27 mouse cellular contexts compared by ENCODE assay signal in the genomic region with DNA sequence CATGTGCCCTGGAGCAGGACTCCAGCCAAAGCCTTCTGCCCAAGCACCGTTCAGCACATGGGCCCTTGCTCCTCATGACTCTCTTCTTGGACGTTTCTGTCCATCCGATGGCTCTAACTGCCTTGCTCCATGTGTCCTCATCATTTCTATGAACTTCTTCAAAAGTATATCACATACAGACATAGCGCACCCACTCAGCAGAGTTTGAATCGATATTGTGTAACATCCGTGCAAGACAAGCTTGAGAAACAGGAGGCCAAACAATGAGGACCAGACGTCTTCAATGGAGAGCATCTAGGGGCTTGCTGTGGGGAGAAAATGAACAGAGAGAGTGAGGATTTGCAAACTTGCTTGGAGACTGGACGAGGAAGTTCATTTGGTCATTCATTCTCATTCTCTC.
DNase-seq lines count a peak whose midpoint lies in the region; ATAC-seq and TF ChIP-seq lines count a peak whose summit lies in the region.
"Had no signal": no experiment of that assay in that cellular context is flagged by ENCODE, and none has a peak within 500 bp of the region (broad histone marks: within the 10 kb centered on the region; RNA-seq: fewer than 3 reads in every experiment).

No protein-coding gene starts in this region.

- H3K4me2 ChIP-seq in forebrain, postnatal 0 days (ENCODE audit: low read depth), result no peak overlapping the region
- H3K4me2 ChIP-seq: embryonic facial prominence, embryonic 12.5 days; embryonic facial prominence, embryonic 15.5 days; forebrain, embryonic 12.5 days; forebrain, embryonic 15.5 days; heart, embryonic 11.5 days; hindbrain, embryonic 14.5 days had no signal

- no peak overlapping the region for H3K9ac ChIP-seq in forebrain, postnatal 0 days
- H3K9ac ChIP-seq: embryonic facial prominence, embryonic 12.5 days; embryonic facial prominence, embryonic 15.5 days; forebrain, embryonic 12.5 days; forebrain, embryonic 15.5 days; hindbrain, embryonic 14.5 days had no signal

- no peaks in the 10 kb centered on the region for H3K27me3 ChIP-seq in forebrain, postnatal 0 days (ENCODE audit: insufficient read depth, low read length)
- H3K27me3 ChIP-seq: embryonic facial prominence, embryonic 12.5 days; embryonic facial prominence, embryonic 15.5 days; forebrain, embryonic 15.5 days had no signal

- H3K4me3 ChIP-seq in bone marrow, adult 2 months (replicated peaks; ENCODE audit: control insufficient read depth, low read depth, low read length), result no peak overlapping the region
- no peak overlapping the region for H3K4me3 ChIP-seq in forebrain, postnatal 0 days (ENCODE audit: low read depth, low read length)
- H3K4me3 ChIP-seq: embryonic facial prominence, embryonic 12.5 days; embryonic facial prominence, embryonic 15.5 days; erythroblast, embryonic 14.5 days; forebrain, embryonic 12.5 days; forebrain, embryonic 15.5 days; hindbrain, embryonic 10.5 days had no signal

- peaks cover 3% of the 10 kb centered on the region; the same call in 1 of the 2 replicates for H3K4me1 ChIP-seq in bone marrow, adult 2 months (ENCODE audit: control insufficient read depth, insufficient read depth, low read length)
- H3K4me1 ChIP-seq in forebrain, postnatal 0 days (ENCODE audit: insufficient read depth), result no peaks in the 10 kb centered on the region
- H3K4me1 ChIP-seq: embryonic facial prominence, embryonic 12.5 days; embryonic facial prominence, embryonic 15.5 days; forebrain, embryonic 15.5 days had no signal

- 37% methylated on average over 8 of the region's 8 CpGs for WGBS in bone marrow, adult 2 months
- 92% methylated on average over 8 of the region's 8 CpGs for WGBS in forebrain, postnatal 0 days

- ATAC-seq in hematopoietic stem cell, adult 5-6 weeks (replicated peaks in 1 of 2; ENCODE audit: insufficient read depth in 1 of 2, low FRiP score in 2 of 2, low TSS enrichment in 1 of 2, low read depth in 1 of 2, poor library complexity in 2 of 2, severe bottlenecking in 2 of 2), result peak; percentile 9 to 36; a peak in 1 of 4 replicates
- no peak for ATAC-seq in forebrain, postnatal 0 days
- no peak for ATAC-seq in erythroblast, adult 5-6 weeks (replicated peaks; ENCODE audit: low FRiP score, poor library complexity, severe bottlenecking)
- ATAC-seq: activated CD4-positive, CD25-positive, alpha-beta regulatory T cell, adult 4 months; CD4-positive, CD25-positive, alpha-beta regulatory T cell, adult 4 months; forebrain, embryonic 15.5 days; hindbrain, postnatal 0 days; inflammation-experienced regulatory T-cells, adult 6 months had no signal

- no peak for TF ChIP-seq POLR2A in bone marrow, adult 2 months (IDR thresholded peaks at IDR 0.05; ENCODE audit: borderline replicate concordance, control insufficient read depth, low read depth, low read length)

- no peaks in the 10 kb centered on the region for H3K9me3 ChIP-seq in forebrain, postnatal 0 days (ENCODE audit: low read length)
- H3K9me3 ChIP-seq: embryonic facial prominence, embryonic 12.5 days; embryonic facial prominence, embryonic 15.5 days; forebrain, embryonic 12.5 days; forebrain, embryonic 15.5 days; hindbrain, embryonic 10.5 days had no signal

- TF ChIP-seq CTCF in bone marrow, adult 2 months (IDR thresholded peaks at IDR 0.05; ENCODE audit: control insufficient read depth, insufficient read depth, low read length), result no peak
- TF ChIP-seq CTCF in forebrain, postnatal 0 days (IDR thresholded peaks at IDR 0.05; ENCODE audit: low read depth), result no peak

- peak overlapping the region; percentile 57; the same call in 1 of the 2 replicates for H3K27ac ChIP-seq in bone marrow, adult 2 months (ENCODE audit: control insufficient read depth, insufficient read depth, low read depth, low read length, poor library complexity)
- H3K27ac ChIP-seq in forebrain, postnatal 0 days (ENCODE audit: low read depth, low read length), result no peak overlapping the region
- H3K27ac ChIP-seq: embryonic facial prominence, embryonic 12.5 days; embryonic facial prominence, embryonic 15.5 days; forebrain, embryonic 12.5 days; forebrain, embryonic 15.5 days; hindbrain, embryonic 10.5 days; hindbrain, embryonic 14.5 days; hindbrain, postnatal 0 days had no signal

- peak; percentile 41 for DNase-seq in lung, postnatal 36 days
- no peak for DNase-seq in lung, postnatal 10 days
- DNase-seq in forebrain, postnatal 0 days, result no peak
- no peak for DNase-seq in right cerebral cortex, postnatal 25 days
- DNase-seq: adrenal gland, adult 8-10 months; adrenal gland, postnatal 25 days; cerebellum, adult 18-20 months; cerebellum, adult 9-10 months; cerebellum, postnatal 14 days; gastrocnemius, postnatal 10 days; gastrocnemius, postnatal 36 days; heart, adult 11 months had no signal

- no peaks in the 10 kb centered on the region for H3K36me3 ChIP-seq in forebrain, postnatal 0 days (ENCODE audit: insufficient read depth)
- H3K36me3 ChIP-seq: embryonic facial prominence, embryonic 12.5 days; embryonic facial prominence, embryonic 15.5 days; forebrain, embryonic 12.5 days; forebrain, embryonic 15.5 days; hindbrain, embryonic 10.5 days had no signal

Comparison
In these comparisons a context has a peak if more than half of its experiments do, and no peak if none do; other contexts are left out.
1. ATAC-seq: peak in hematopoietic stem cell, adult 5-6 weeks (2 of 2); none in forebrain, postnatal 0 days (single experiment) and erythroblast, adult 5-6 weeks (single experiment).